Mouse (Mus musculus) ES-Bruce4 (cell line): ENCODE data around the gene Cdipt. TPM values are rescaled to one million over a fixed set of nuclear protein-coding genes. Genes with fewer than 3 reads are reported as not detected.

ENCODE experiments used
- H3K27ac ChIP-seq: 2 replicates; pipeline ENCODE4 v1.5.1; 2012; ENCODE audit warnings: low read length, inconsistent platforms; ENCODE audit not compliant: insufficient read depth
- H3K27me3 ChIP-seq: 2 replicates; pipeline ENCODE4 v1.6.1; 2012; ENCODE audit warnings: mild to moderate bottlenecking, low read length, inconsistent platforms; ENCODE audit not compliant: control insufficient read depth, poor library complexity, insufficient read depth, severe bottlenecking
- H3K36me3 ChIP-seq: 2 replicates; pipeline ENCODE4 v1.6.1; 2012; ENCODE audit warnings: inconsistent platforms, mild to moderate bottlenecking, low read length, moderate library complexity; ENCODE audit not compliant: control insufficient read depth, poor library complexity, insufficient read depth, severe bottlenecking
- H3K4me1 ChIP-seq: one replicate; pipeline ENCODE4 v1.8.1; 2011; ENCODE audit warnings: low read length; ENCODE audit not compliant: control insufficient read depth, insufficient read depth
- H3K4me3 ChIP-seq: 2 replicates; pipeline ENCODE4 v1.5.1; 2011; ENCODE audit warnings: low read depth, mild to moderate bottlenecking, low read length
- H3K9ac ChIP-seq: 2 replicates; pipeline ENCODE4 v1.6.1; 2012; ENCODE audit warnings: low read depth, mild to moderate bottlenecking, inconsistent platforms; ENCODE audit not compliant: poor library complexity, severe bottlenecking
- H3K9me3 ChIP-seq: replicated peaks from 2 replicates; pipeline ENCODE4 v1.6.1; 2012; ENCODE audit warnings: mild to moderate bottlenecking, low read length, inconsistent platforms; ENCODE audit not compliant: control insufficient read depth, poor library complexity, insufficient read depth, severe bottlenecking
- CTCF ChIP-seq: IDR thresholded peaks from one replicate; pipeline ENCODE4 v1.8.1; 2011; ENCODE audit warnings: low read depth, low read length
- EP300 ChIP-seq: IDR thresholded peaks from 2 replicates; pipeline ENCODE4 v1.6.1; 2011; ENCODE audit warnings: low read depth, low read length; ENCODE audit not compliant: insufficient read depth
- POLR2A ChIP-seq: IDR thresholded peaks from one replicate; pipeline ENCODE4 v1.8.1; 2011; ENCODE audit warnings: low read length; ENCODE audit not compliant: insufficient read depth
- polyA plus RNA-seq: library from polyadenylated mRNA; stranded (reverse); fragments of >200 nt; gene quantifications from 2 replicates; pipeline ENCODE4 v1.2.4, GENCODE M21; 2011; ENCODE audit warnings: low read depth; ENCODE audit not compliant: missing spikeins, insufficient read depth, insufficient read length

The Cdipt gene
- polyA plus RNA-seq, 1 experiment, result 42.8 TPM

GRCm38 (mm10) chr7:126963548-126964286, 12.0 kb upstream of the Cdipt start:
- TF ChIP-seq POLR2A (no peak), CTCF (peak; percentile 84)
- peak overlapping the region; percentile 45 for H3K4me3 ChIP-seq

GRCm38 (mm10) chr7:126965568-126965967, 10.1 kb upstream of the Cdipt start:
- no peak overlapping the region for H3K27ac ChIP-seq
- no peaks in the 10 kb centered on the region for H3K36me3 ChIP-seq
- H3K9me3 ChIP-seq, result no peaks in the 10 kb centered on the region
- no peak overlapping the region for H3K9ac ChIP-seq
- H3K27me3 ChIP-seq, result no peaks in the 10 kb centered on the region
- TF ChIP-seq EP300 (no peak), POLR2A (no peak), CTCF (no peak)
- H3K4me3 ChIP-seq, result no peak overlapping the region
- no peaks in the 10 kb centered on the region for H3K4me1 ChIP-seq

More at GRCm38 (mm10) chr7:126963548-126964286, 12.0 kb upstream of the Cdipt start:
- no peaks in the 10 kb centered on the region for H3K9me3 ChIP-seq
- H3K9ac ChIP-seq, result 0 out of 2 replicates have a peak overlapping the region, but pooled peaks have one; percentile 24
- no peaks in the 10 kb centered on the region for H3K27me3 ChIP-seq
- no peaks in the 10 kb centered on the region for H3K4me1 ChIP-seq
- H3K36me3 ChIP-seq, result no peaks in the 10 kb centered on the region
- H3K27ac ChIP-seq, result no peak overlapping the region

GRCm38 (mm10) chr7:126967361-126967760, 8.4 kb upstream of the Cdipt start:
- Histone ChIP-seq H3K36me3 (no peaks in the 10 kb centered on the region), H3K9ac (no peak overlapping the region), H3K27me3 (no peaks in the 10 kb centered on the region), H3K4me1 (no peaks in the 10 kb centered on the region), H3K9me3 (no peaks in the 10 kb centered on the region), H3K27ac (no peak overlapping the region), H3K4me3 (no peak overlapping the region)
- TF ChIP-seq EP300 (no peak), CTCF (no peak), POLR2A (no peak)

- H3K27ac ChIP-seq, result 0 out of 2 replicates have a peak overlapping the region, but pooled peaks have one; percentile 5
- H3K9ac ChIP-seq, result peak overlapping the region; percentile 29
- peak overlapping the region; percentile 41 for H3K4me3 ChIP-seq
- H3K4me1 ChIP-seq, result no peaks in the 10 kb centered on the region
- peaks cover 14% of the 10 kb centered on the region; the same call in 1 of the 2 replicates for H3K36me3 ChIP-seq
- no peaks in the 10 kb centered on the region for H3K27me3 ChIP-seq
- no peaks in the 10 kb centered on the region for H3K9me3 ChIP-seq
- no peak for TF ChIP-seq POLR2A
- TF ChIP-seq CTCF, result no peak
- TF ChIP-seq EP300, result no peak
Observed at GRCm38 (mm10) chr7:126975493-126975892, 221 bp upstream of the Cdipt start.

- TF ChIP-seq EP300 (peak; percentile 66; the same call in 1 of the 2 replicates), CTCF (peak; percentile 88), POLR2A (no peak)
- H3K9ac ChIP-seq, result peak within 1 kb of the TSS; percentile 96
- no peaks in the 10 kb centered on the region for H3K4me1 ChIP-seq
- no peaks in the 10 kb centered on the region for H3K9me3 ChIP-seq
- peak within 1 kb of the TSS; percentile 62 for H3K27ac ChIP-seq
- peaks cover 14% of the 10 kb centered on the region; the same call in 1 of the 2 replicates for H3K36me3 ChIP-seq
- H3K4me3 ChIP-seq, result peak within 1 kb of the TSS; percentile 92
- H3K27me3 ChIP-seq, result no peaks in the 10 kb centered on the region
Observed at GRCm38 (mm10) chr7:126975950-126976866, 494 bp downstream of the Cdipt start, which contains the start of gene Cdiptos. Gene Cdiptos (minus strand): TSS chr7:126976098.
